Mouse (Mus musculus): Measurements from ENCODE around the gene Lmx1b. TPM values are rescaled to one million over a fixed set of nuclear protein-coding genes. Genes with fewer than 3 reads are reported as not detected.

Lmx1b gene
- polyA plus RNA-seq (2017; shearing (Covaris generic)) = not detected

GRCm38 (mm10) chr2:33640171-33640721, at the start of gene Lmx1b:
Lmx1b (minus strand) TSS chr2:33640511.

Other genes starting within 250 kb of the Lmx1b start
- gene Zbtb34, start 209.2 kb downstream of the Lmx1b start, polyA plus RNA-seq (2017; shearing (Covaris generic)) = 3.9 TPM
- gene Zbtb43, start 172.0 kb downstream of the Lmx1b start, polyA plus RNA-seq (2017; shearing (Covaris generic)) = 25.4 TPM
- 13.9 TPM for gene Mvb12b, start 247.4 kb upstream of the Lmx1b start, polyA plus RNA-seq (2017; shearing (Covaris generic))

Measured in naive thymus-derived CD4-positive, alpha-beta T cell, adult 5 months (primary cell).